Mouse (Mus musculus): Measurements from ENCODE around the gene Sema6d.

DNA sequence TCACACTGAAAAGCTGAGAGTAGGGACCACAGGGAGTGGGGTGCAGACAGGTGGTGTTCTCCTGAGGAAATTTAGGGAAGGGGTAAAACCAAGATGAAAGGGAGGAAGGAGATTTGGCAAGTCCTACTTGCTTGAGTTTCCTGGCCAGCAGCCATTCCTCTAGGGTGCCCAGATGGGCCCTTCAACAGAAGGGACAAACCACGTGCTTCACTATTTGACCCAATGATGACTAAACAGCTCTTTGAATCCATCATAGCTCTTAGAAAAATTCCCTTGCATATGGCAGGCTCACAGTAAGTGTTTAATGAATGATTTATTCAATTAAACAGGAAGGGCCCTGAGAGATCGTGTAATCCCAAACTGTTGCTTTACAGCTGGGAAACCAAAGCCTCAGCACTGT is 41.1 kb downstream of the Sema6d start:
- TF ChIP-seq POLR2A (IDR thresholded peaks at IDR 0.05; ENCODE audit: borderline replicate concordance, control insufficient read depth, low read depth, low read length) (no peak), CTCF (IDR thresholded peaks at IDR 0.05; ENCODE audit: control insufficient read depth, insufficient read depth, low read length) (no peak)
